Mouse (Mus musculus) retina, postnatal 7 days (tissue): ENCODE results near the gene Vdac1.
A peak's percentile ranks its signal among the peaks of the same experiment; 100 is the strongest.
"Not testable (repeated sequence)": the region's sequence is repeated elsewhere in the genome, so short reads cannot be mapped to it uniquely, and the experiment has no call there.

Experiments used
- DNase-seq: peaks from one replicate; pipeline ENCODE4 v3.0.0-alpha.2; 2012; ENCODE audit warnings: low read depth, low spot score

Gene Vdac1

GRCm38 (mm10) chr11:52370538-52370937, 9.9 kb downstream of the Vdac1 start:
- DNase-seq, result no peak

GRCm38 (mm10) chr11:52373841-52374240, 13.2 kb downstream of the Vdac1 start:
- DNase-seq, result no peak

- no peak for DNase-seq
Measured at GRCm38 (mm10) chr11:52374340-52374739, 13.7 kb downstream of the Vdac1 start.

GRCm38 (mm10) chr11:52377579-52377978, 16.9 kb downstream of the Vdac1 start:
- no peak for DNase-seq

- no peak for DNase-seq
Measured at GRCm38 (mm10) chr11:52379241-52379640, 18.6 kb downstream of the Vdac1 start.

GRCm38 (mm10) chr11:52383741-52384140, 23.1 kb downstream of the Vdac1 start:
- no peak for DNase-seq

GRCm38 (mm10) chr11:52384667-52385066, 24.0 kb downstream of the Vdac1 start:
- no peak for DNase-seq

- no peak for DNase-seq
Measured at GRCm38 (mm10) chr11:52386892-52387291, 26.2 kb downstream of the Vdac1 start.

GRCm38 (mm10) chr11:52388150-52388549, 27.5 kb downstream of the Vdac1 start:
- no peak for DNase-seq

- not testable (repeated sequence) for DNase-seq
Measured at GRCm38 (mm10) chr11:52388979-52389378, 28.3 kb downstream of the Vdac1 start.

GRCm38 (mm10) chr11:52389933-52390332, 29.3 kb downstream of the Vdac1 start:
- no peak for DNase-seq

GRCm38 (mm10) chr11:52394494-52394893, 33.8 kb downstream of the Vdac1 start:
- DNase-seq, result no peak

- no peak for DNase-seq
Measured at GRCm38 (mm10) chr11:52395343-52395742, 34.7 kb downstream of the Vdac1 start.

- peak; percentile 87 for DNase-seq
Measured at GRCm38 (mm10) chr11:52395940-52396596, 35.4 kb downstream of the Vdac1 start, which contains the start of gene 9530068E07Rik. Gene 9530068E07Rik (plus strand): TSS chr11:52396428.

- no peak for DNase-seq
Measured at GRCm38 (mm10) chr11:52396597-52397188, 36.0 kb downstream of the Vdac1 start.

- no peak for DNase-seq
Measured at GRCm38 (mm10) chr11:52397385-52397987, 36.8 kb downstream of the Vdac1 start.

GRCm38 (mm10) chr11:52401476-52401875, 40.8 kb downstream of the Vdac1 start:
- no peak for DNase-seq

- no peak for DNase-seq
Measured at GRCm38 (mm10) chr11:52402566-52402965, 41.9 kb downstream of the Vdac1 start.

GRCm38 (mm10) chr11:52404209-52404608, 43.5 kb downstream of the Vdac1 start:
- DNase-seq, result no peak

- no peak for DNase-seq
Measured at GRCm38 (mm10) chr11:52405196-52405688, 44.6 kb downstream of the Vdac1 start.

GRCm38 (mm10) chr11:52409316-52409715, 48.7 kb downstream of the Vdac1 start:
- no peak for DNase-seq

- DNase-seq, result no peak
Measured at GRCm38 (mm10) chr11:52418358-52418757, 57.7 kb downstream of the Vdac1 start.

- DNase-seq, result no peak
Measured at GRCm38 (mm10) chr11:52419246-52419645, 58.6 kb downstream of the Vdac1 start.
